Mouse (Mus musculus) lung, adult 2 months (tissue): ENCODE results near the gene Dynlrb1. TPM values are rescaled to one million over a fixed set of nuclear protein-coding genes. Genes with fewer than 3 reads are reported as not detected.

Source experiments
- DNase-seq: peaks from one replicate; pipeline ENCODE4 v3.0.0; 2022
- H3K4me1 ChIP-seq: fragments of 200-500 bp; 2 replicates; pipeline ENCODE4 v1.6.1; 2011; ENCODE audit warnings: low read length; ENCODE audit not compliant: control insufficient read depth, insufficient read depth
- H3K4me3 ChIP-seq: fragments of 200-500 bp; replicated peaks from 2 replicates; pipeline ENCODE3; 2011; ENCODE audit warnings: low read depth, mild to moderate bottlenecking, control low read depth, low read length; ENCODE audit errors: extremely low read depth
- CTCF ChIP-seq: fragments of 200-500 bp; IDR thresholded peaks from 2 replicates; pipeline ENCODE4 v1.5.1; 2011; ENCODE audit warnings: mild to moderate bottlenecking, low read length, control low read depth; ENCODE audit not compliant: insufficient read depth
- POLR2A ChIP-seq: fragments of 200-500 bp; IDR thresholded peaks from 2 replicates; pipeline ENCODE4 v1.6.1; 2011; ENCODE audit warnings: low read depth, mild to moderate bottlenecking, control low read depth, low read length, borderline replicate concordance; ENCODE audit errors: extremely low read depth
- WGBS: fragments of 180-500 bp; shearing (Covaris S2); methylation state at CpG from one replicate; pipeline ENCODE4 v1.1.7; 2018; 5-methylcytosine and 5-hydroxymethylcytosine counted together
- polyA plus RNA-seq: library from polyadenylated mRNA; depleted of rRNA; stranded (reverse); fragments of >200 nt; gene quantifications from 2 replicates; pipeline ENCODE4 v1.2.3, GENCODE M21; 2012

Gene Dynlrb1
- polyA plus RNA-seq, 1 experiment = 226 TPM

GRCm38 (mm10) chr2:155277721-155278120 is 41.4 kb downstream of the Dynlrb1 start:
- Histone ChIP-seq H3K4me1 (peaks cover 9% of the 10 kb centered on the region), H3K4me3 (no peak overlapping the region)
- DNase-seq = no peak
- no peak for TF ChIP-seq CTCF
- TF ChIP-seq POLR2A = no peak
- 48% methylated on average over 2 of the region's 2 CpGs for WGBS

- Histone ChIP-seq H3K4me1 (peaks cover 9% of the 10 kb centered on the region), H3K4me3 (peak overlapping the region; percentile 6)
- DNase-seq = peak; percentile 67
- WGBS = 66% methylated on average over 7 of the region's 7 CpGs
- TF ChIP-seq POLR2A (no peak), CTCF (no peak)
These were observed 42.0 kb downstream of the Dynlrb1 start for GRCm38 (mm10) chr2:155278361-155278760.

DNA sequence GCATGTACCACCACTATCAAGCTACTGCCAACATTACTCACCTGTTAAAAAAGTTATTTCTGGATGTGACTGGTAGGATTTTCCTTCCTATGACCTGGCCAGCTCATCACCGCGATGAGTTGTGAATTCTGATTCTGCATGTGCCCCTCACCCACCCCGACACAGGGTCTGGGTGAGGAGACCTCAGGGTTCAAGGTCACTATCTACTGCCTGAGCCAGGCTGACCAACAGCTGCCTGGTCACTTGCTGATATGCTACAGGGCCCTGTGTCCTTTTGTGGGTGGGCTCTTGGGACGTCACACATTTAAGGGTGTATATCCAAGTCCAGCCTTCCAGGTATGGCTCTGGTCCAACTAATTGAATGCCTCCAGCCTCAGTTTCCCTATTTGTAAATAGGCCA is 42.8 kb downstream of the Dynlrb1 start:
- H3K4me1 ChIP-seq = peaks cover 11% of the 10 kb centered on the region
- WGBS = 88% methylated on average over 4 of the region's 4 CpGs
- no peak overlapping the region for H3K4me3 ChIP-seq
- no peak for DNase-seq
- TF ChIP-seq POLR2A (no peak), CTCF (no peak)

DNA sequence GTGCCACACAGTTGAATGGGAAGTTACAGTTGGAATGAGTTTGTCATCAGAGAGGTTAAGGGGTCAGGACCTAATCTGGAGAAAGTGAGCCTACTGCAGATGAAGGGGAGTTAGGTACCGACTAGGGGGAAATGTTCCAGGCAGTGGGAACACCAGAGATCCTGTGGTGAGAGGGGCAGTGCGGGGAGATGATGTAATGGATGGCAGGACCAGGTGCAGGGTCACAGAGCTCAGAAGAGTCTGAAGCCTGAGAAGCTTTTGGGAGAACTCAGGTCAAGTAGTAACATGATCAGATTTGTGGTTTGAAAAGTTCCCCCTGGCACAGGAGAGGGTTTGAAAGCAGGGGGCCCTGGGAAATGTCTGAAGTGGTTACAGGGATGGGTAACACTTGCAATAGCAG is 43.8 kb downstream of the Dynlrb1 start:
- WGBS = 64% methylated on average over 2 of the region's 2 CpGs
- peaks cover 11% of the 10 kb centered on the region for H3K4me1 ChIP-seq
- no peak for DNase-seq

GRCm38 (mm10) chr2:155283793-155284192 is 47.5 kb downstream of the Dynlrb1 start:
- WGBS = 79% methylated on average over 4 of the region's 4 CpGs
- no peak for DNase-seq
- TF ChIP-seq CTCF = no peak
- no peak for TF ChIP-seq POLR2A

More for the DNA sequence above, 43.8 kb downstream of the Dynlrb1 start:
- TF ChIP-seq POLR2A (no peak), CTCF (no peak)
- H3K4me3 ChIP-seq = no peak overlapping the region

GRCm38 (mm10) chr2:155284647-155285046 is 48.3 kb downstream of the Dynlrb1 start:
- H3K4me1 ChIP-seq = peaks cover 2% of the 10 kb centered on the region; the same call in 1 of the 2 replicates
- no peak overlapping the region for H3K4me3 ChIP-seq
- DNase-seq = no peak
- TF ChIP-seq CTCF (no peak), POLR2A (no peak)
- WGBS = 40% methylated on average over 7 of the region's 7 CpGs

More at GRCm38 (mm10) chr2:155283793-155284192, 47.5 kb downstream of the Dynlrb1 start:
- Histone ChIP-seq H3K4me1 (peaks cover 2% of the 10 kb centered on the region; the same call in 1 of the 2 replicates), H3K4me3 (no peak overlapping the region)

DNA sequence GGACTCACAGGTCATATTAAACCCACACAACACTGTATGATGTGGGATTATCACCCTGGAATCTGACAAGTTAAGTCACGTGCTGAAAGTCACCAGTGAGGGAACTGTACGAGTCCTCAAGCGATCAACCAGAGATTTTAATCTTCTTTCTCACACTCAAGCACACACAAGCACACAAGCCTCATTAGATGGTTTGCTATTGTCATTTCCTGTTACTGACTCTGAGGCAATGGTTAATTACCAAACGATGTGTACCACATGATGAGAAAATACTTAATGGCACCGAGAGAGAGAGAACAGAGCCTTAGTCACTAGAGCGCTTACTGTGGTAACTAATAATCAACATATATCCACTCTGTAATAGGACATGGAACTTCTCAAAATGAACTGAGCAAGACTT is 49.4 kb downstream of the Dynlrb1 start:
- TF ChIP-seq POLR2A (no peak), CTCF (no peak)
- no peak for DNase-seq
- 75% methylated on average over 6 of the region's 6 CpGs for WGBS
- peaks cover 2% of the 10 kb centered on the region; the same call in 1 of the 2 replicates for H3K4me1 ChIP-seq
- H3K4me3 ChIP-seq = no peak overlapping the region

DNA sequence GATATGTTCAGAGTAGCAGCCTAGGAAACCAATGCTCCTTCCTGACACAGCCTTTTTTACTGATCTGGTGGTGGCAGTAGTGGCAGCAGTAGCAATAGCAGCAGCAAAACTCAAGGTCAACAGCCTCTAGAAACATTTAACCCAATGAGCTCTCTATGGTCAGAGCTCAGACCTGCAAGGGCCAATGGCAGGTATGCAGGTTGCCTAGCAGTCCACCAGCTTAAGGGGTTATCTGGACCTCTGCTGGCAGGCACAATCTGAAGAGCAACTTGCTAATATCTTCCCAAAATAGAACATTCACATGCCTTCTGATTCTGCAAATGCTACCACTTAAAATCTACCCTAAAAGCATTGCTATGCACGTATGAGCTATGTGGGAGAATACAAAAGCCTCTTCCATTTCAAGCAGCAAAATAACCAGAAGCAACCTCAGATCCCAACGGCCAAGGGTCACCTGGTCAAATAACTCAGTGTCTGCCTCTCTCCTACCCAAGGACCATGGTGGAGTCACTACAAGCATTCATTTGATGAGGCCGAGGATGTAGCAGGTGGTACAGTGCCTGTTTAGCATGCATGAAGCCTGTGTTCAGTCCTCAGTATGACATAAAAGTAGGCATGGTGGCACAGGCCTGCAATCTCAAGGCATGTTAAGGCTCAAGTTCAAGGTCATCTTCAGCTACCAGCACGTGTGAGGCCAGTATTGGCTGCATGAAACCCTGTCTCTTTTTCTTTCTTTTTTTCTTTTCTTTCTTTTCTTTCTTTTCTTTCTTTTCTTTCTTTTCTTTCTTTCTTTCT is 51.3 kb downstream of the Dynlrb1 start:
- 84% methylated on average over 4 of the region's 4 CpGs for WGBS
- TF ChIP-seq CTCF (no peak), POLR2A (no peak)
- DNase-seq = no peak

DNA sequence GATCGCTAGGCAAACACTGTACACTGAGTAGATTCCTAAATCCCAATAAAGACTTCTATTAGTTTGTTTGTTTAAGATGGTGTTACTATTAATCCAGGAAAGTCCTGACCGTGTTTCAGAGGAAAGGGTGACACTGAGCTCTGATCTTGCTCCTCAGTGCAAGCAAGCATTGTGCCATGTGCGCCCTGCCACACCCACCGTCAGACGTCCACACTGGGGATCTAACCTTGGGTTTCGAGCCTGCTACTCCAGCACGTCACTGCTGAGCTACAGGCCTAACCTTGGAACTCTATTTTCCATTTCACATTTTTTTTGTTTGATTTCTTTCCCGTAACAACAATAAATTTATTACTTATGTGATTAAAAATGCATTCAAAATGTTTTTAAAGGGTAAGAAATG is 53.7 kb downstream of the Dynlrb1 start:
- Histone ChIP-seq H3K4me1 (no peaks in the 10 kb centered on the region; the same call in 1 of the 2 replicates), H3K4me3 (no peak overlapping the region)
- DNase-seq = no peak
- 81% methylated on average over 8 of the region's 8 CpGs for WGBS
- TF ChIP-seq POLR2A (no peak), CTCF (no peak)

More for the DNA sequence above, 51.3 kb downstream of the Dynlrb1 start:
- Histone ChIP-seq H3K4me3 (no peak overlapping the region), H3K4me1 (peaks cover 2% of the 10 kb centered on the region; the same call in 1 of the 2 replicates)

- H3K4me3 ChIP-seq = no peak overlapping the region
- no peak for DNase-seq
- peaks cover 4% of the 10 kb centered on the region; the same call in 1 of the 2 replicates for H3K4me1 ChIP-seq
- 66% methylated on average over 2 of the region's 2 CpGs for WGBS
- TF ChIP-seq POLR2A = no peak
- TF ChIP-seq CTCF = no peak
These were observed 57.0 kb downstream of the Dynlrb1 start for GRCm38 (mm10) chr2:155293382-155293781.
